Mouse (Mus musculus) spleen, adult 2 months (tissue): ENCODE data around the gene Pmel.

Experiments
- CTCF ChIP-seq: fragments of 200-500 bp; IDR thresholded peaks from 2 replicates; pipeline ENCODE4 v1.5.1; 2011; ENCODE audit warnings: mild to moderate bottlenecking, inconsistent platforms; ENCODE audit not compliant: insufficient read depth, insufficient read length, insufficient replicate concordance; ENCODE audit errors: extremely low read depth
- POLR2A ChIP-seq: fragments of 200-500 bp; IDR thresholded peaks from 2 replicates; pipeline ENCODE4 v1.6.1; 2011; ENCODE audit warnings: low read depth, low read length, inconsistent platforms

GRCm38 (mm10) chr10:128743235-128743634, 39.2 kb downstream of the Pmel start:
- TF ChIP-seq CTCF (no peak), POLR2A (no peak)
